Mouse (Mus musculus): ENCODE measurements at regions not wholly inside any gene's neighbourhood (a gene's known extent, or its start where the extent isn't known, plus 50 kb on each side); places are given as distances from the start of the nearest gene placed in this dataset.

DNA sequence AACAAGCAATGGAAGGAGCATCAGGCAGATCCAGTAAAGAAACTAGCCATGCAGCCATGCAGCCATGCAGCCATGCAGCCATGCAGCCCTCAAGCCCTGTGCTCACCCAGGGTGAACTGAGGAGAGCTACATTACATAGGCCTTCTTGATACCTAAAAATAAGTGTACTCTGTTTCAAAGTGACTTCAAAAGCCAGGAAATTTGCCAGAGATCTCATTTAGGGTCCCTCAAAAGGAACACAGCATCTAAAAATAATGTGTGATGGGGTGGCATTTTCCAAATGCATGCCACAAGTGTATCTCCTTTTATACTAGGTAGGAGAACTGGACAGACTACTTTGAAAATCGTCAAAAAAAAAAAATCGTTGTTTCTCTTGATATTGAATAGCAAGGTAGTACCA is 510.9 kb upstream of the Gm5415 start:
- in situ Hi-C loops (cut with MboI; ENCODE audit: unreplicated experiment in 2 of 2), result no loop called here

DNA sequence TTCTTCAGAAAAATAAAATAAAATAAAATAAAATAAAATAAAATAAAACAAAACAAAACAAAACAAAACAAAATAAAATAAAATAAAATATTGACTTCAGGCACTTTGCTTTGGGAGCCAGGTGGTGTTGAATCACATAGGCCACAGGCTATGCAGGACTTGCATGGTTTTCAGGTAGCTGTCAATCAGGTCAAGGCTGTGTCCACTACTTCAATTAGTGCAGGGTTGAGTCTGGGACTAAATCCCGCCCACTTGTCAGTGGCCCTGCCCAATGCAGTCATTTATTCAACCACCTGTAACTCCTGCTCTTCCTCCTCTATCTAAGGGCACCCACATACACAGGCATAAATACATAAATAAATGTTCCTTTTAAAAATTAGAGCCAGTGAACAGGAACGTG is 497.3 kb upstream of the Gm5415 start:
- in situ Hi-C loops (cut with MboI; ENCODE audit: unreplicated experiment in 2 of 2), result no loop called here

DNA sequence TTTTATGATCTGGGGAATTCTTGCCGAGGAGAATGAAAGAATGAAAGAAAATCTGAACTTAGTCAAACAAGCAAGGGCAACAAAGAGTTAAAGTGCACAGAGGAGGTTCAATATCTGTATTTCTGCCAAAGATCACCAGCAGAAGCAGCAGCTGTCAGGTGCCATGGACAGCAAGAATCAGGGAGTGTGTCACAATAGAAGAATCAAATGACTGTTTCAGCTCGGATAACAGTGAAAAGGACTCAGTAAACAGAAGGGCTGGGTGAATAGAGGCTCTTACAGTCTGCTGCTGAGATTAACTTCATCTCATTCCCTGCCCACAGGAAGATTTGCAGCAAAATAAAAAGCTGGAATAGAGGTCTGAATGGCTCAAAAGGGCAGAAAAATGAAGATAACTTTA is 495.3 kb upstream of the Gm5415 start:
- in situ Hi-C loops (cut with MboI; ENCODE audit: unreplicated experiment in 2 of 2), result no loop called here

DNA sequence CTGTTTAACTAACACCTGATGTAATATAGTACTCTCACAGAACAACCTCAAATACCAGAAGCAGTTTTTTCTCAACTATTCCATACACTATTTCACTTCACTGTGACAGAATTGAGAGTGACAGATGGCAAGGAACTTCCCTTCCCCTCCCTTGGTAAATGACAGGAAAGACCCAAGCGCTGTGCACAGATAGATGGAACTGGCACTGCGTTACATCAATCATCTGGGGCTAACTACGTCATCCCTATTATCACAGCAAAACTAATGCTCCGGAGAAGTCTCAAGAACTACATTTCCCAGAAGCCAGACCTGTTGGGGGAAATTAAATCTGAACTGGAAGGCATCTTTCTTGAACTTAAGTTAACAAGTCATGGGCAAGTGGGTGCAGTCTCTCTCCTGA is 493.6 kb upstream of the Gm5415 start:
- in situ Hi-C loops (cut with MboI; ENCODE audit: unreplicated experiment in 2 of 2), result no loop called here

DNA sequence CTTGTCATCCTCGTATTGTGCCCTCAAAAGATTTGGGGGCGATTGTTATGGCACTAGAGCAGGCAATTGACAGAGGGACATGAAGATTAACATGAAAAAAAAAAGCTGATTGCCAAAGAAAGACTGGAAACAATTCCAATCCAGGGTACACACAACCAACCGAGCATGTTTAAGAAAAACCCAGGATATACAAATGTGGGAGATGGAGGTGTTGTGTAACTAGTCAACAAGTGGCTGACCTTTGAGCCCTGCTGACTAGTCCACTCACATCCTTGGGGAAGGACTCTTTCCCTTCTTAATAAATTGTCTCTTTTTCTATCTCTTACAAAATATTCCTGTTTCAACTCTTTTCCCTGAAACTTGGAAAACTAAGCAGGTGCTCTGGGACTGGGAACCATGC is 484.9 kb upstream of the Gm5415 start:
- in situ Hi-C loops (cut with MboI; ENCODE audit: unreplicated experiment in 2 of 2), result no loop called here

GRCm38 (mm10) chr1:33026683-33027415 is 479.8 kb upstream of the Gm5415 start:
- in situ Hi-C loops (cut with MboI; ENCODE audit: unreplicated experiment in 2 of 2), result loop anchor here in 1 of 2 experiments (10.0 kb wide), 2 partner anchors 258 to 538 kb away; no protein-coding TSS in a partner anchor

DNA sequence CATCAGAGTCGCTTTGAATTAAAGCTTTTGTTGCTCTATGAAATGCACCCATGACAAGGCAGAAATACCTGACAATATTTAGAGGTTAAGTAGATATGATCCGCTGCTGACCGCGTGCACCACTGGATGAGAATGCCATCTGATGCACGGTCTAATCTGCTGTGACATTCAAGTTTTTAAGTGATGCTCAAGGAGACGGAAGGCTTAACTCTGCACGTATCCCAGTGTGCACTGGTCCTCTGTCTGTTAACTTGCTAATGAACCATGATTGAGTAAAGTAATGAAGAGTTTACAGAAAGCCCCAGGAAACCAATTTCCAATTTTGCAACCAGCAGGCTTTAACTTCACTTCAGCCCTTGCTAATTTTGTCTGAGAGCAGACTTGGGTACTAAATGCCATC is 478.3 kb upstream of the Gm5415 start:
- in situ Hi-C loops (cut with MboI; ENCODE audit: unreplicated experiment in 2 of 2), result loop anchor here in 1 of 2 experiments (10.0 kb wide), 2 partner anchors 259 to 539 kb away; no protein-coding TSS in a partner anchor

DNA sequence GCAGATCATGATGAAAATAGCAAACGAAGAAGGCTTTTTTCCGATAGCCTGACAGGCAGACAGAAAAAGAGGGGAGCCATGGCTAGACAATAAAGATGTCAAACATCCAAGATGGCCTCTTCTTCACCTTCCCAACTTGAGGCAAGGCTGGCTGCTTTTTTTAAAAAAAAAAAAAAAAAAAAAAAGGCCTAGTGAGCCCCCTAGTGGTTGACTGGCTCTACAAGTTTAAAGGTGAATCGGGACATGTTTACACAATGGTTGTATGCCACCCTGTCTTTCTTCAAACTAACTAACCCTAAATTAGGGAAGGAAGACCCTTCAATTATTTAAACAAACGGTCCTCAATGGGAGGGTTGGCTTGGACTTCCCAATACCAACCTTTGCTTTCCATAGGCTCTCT is 475.8 kb upstream of the Gm5415 start:
- in situ Hi-C loops (cut with MboI; ENCODE audit: unreplicated experiment in 2 of 2), result loop anchor here in 1 of 2 experiments (10.0 kb wide), 2 partner anchors 262 to 542 kb away; no protein-coding TSS in a partner anchor

- in situ Hi-C loops (cut with MboI; ENCODE audit: unreplicated experiment in 2 of 2), result no loop called here
Measured at GRCm38 (mm10) chr1:33003992-33004391, 456.9 kb upstream of the Gm5415 start.

GRCm38 (mm10) chr1:32964957-32965356 is 417.9 kb upstream of the Gm5415 start:
- in situ Hi-C loops (cut with MboI; ENCODE audit: unreplicated experiment in 2 of 2), result loop anchor here (5.0 to 10.0 kb wide), 2 partner anchors 660 to 667 kb away; no protein-coding TSS in a partner anchor

DNA sequence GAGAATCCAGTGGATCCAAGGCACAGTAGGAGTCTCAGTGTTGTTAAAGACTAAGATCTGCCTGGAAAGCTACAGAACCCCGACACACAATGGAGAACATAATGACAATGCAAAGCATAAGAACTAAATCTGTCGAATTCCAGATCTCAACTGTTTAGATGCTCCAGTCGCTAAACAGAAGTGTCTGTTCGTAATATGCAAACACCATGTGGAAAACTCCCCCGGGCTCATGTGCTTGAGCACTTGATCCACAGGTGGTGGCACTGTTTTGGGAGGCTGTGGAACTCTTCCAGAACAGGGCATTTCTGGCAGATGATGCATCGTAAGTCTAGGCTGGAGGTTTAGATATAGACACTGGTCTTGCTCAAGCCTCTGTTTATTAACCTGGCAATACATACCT is 412.2 kb upstream of the Gm5415 start:
- in situ Hi-C loops (cut with MboI; ENCODE audit: unreplicated experiment in 2 of 2), result no loop called here

DNA sequence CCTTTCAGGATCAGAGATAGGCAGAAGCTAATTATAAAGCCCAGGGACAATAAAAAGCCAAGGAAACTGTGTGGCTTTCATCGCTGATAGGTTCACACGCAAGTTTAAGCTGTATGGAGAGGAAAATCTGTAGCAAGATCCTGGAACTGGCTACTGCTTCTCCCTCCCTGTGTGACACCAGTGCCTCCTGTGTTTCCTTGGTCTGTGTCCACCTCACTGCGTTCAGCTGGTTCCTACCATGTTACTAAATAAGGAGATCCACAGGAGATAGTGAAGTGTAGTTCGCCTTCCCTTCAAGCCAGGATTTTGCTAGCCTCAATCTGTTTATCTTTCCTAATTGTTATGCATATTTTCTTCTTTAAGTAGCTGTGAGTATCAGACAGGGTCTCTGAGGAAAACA is 399.2 kb upstream of the Gm5415 start:
- in situ Hi-C loops (cut with MboI; ENCODE audit: unreplicated experiment in 2 of 2), result no loop called here

GRCm38 (mm10) chr1:32930381-32930780 is 383.3 kb upstream of the Gm5415 start:
- in situ Hi-C loops (cut with MboI; ENCODE audit: unreplicated experiment in 2 of 2), result no loop called here

DNA sequence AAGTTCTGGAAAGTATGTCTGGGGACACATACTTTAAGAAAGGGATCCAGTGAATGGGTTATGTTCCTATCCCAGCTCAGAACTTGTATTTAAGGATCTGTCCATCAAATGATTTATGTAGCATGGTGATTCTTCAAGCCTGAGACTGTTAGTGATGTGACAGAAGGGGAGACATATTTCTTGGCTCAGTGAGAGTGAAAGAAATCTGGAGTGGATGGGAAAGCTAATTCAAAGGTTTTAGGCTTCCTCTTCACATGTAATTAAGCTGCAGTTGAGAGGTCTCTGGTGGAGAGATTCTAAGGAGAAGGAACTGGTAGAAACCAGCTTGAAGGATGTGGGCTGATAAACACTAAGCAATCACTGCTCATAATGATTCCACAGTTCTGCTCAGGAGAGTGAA is 355.3 kb upstream of the Gm5415 start:
- in situ Hi-C loops (cut with MboI; ENCODE audit: unreplicated experiment in 2 of 2), result no loop called here

DNA sequence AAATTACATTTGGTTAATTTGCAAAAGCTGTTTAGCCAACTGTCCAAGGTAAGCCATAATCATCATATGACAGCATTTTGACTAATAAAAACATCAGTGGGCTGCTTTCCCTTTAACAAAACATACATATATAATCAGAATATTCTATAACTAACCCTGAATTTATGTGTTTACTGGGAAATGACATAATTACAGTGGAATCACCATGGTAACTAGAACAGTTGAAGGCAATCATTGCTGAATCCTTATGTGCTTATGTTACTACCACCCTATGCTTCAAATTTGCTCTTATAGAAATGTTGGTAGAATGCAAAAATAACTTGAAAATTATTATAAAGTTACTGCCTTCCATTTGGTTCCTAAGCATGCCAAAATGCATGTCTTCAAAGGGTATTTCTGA is 340.6 kb upstream of the Gm5415 start:
- in situ Hi-C loops (cut with MboI; ENCODE audit: unreplicated experiment in 2 of 2), result no loop called here

- in situ Hi-C loops (cut with MboI; ENCODE audit: unreplicated experiment in 2 of 2), result no loop called here
Measured at GRCm38 (mm10) chr1:32872920-32873319, 325.8 kb upstream of the Gm5415 start.

- in situ Hi-C loops (cut with MboI; ENCODE audit: unreplicated experiment in 2 of 2), result no loop called here
Measured at GRCm38 (mm10) chr1:32866111-32866510, 319.0 kb upstream of the Gm5415 start.

- in situ Hi-C loops (cut with MboI; ENCODE audit: unreplicated experiment in 2 of 2), result no loop called here
Measured at GRCm38 (mm10) chr1:32858040-32858439, 310.9 kb upstream of the Gm5415 start.

All from v-Abl transformed pro-B cells (cell line).